Mouse (Mus musculus): ENCODE measurements around the gene Tbc1d5. TPM values are rescaled to one million over a fixed set of nuclear protein-coding genes. Genes with fewer than 3 reads are reported as not detected.

Tbc1d5 gene
- total and polyA plus RNA-seq, 3 experiments: 6.6 to 13.9 (median 7.7) TPM

GRCm38 (mm10) chr17:51003179-51003578, 176.0 kb downstream of the Tbc1d5 start:
- H3K36me3 ChIP-seq (replicated peaks in 1 of 2; ENCODE audit: control insufficient read depth in 1 of 2, insufficient read depth in 1 of 2, low read length in 1 of 2): no peaks in the 10 kb centered on the region
- H3K4me2 ChIP-seq (ENCODE audit: insufficient read depth, low read depth, poor library complexity, severe bottlenecking): no peak overlapping the region
- H3K4me1 ChIP-seq (ENCODE audit: control insufficient read depth in 1 of 2, insufficient read depth in 2 of 2): peaks cover 0 to 9% of the 10 kb centered on the region in 2 experiments; a peak in 2 of 4 replicates
- no peak overlapping the region for H3K9ac ChIP-seq (ENCODE audit: insufficient read depth, low read depth)
- H3K79me2 ChIP-seq (replicated peaks; ENCODE audit: control insufficient read depth, extremely low read depth, insufficient read depth, poor library complexity, severe bottlenecking): no peaks in the 10 kb centered on the region
- no peak overlapping the region for H3K4me3 ChIP-seq (replicated peaks in 1 of 3; ENCODE audit: low read depth in 2 of 3, low read length in 2 of 3, poor library complexity in 1 of 3)
- no peak for TF ChIP-seq SMC3 (IDR thresholded peaks at IDR 0.05; ENCODE audit: low read depth, low read length)
- TF ChIP-seq ETS1 (conservative IDR thresholded peaks at IDR 0.05; ENCODE audit: low read depth, low read length): no peak
- in situ Hi-C loops (cut with MboI; ENCODE audit: low pct_ligation_motif_present, low pct_unique_long_range_greater_than_20kb, low sequenced_read_pairs) (no loop called here), dilution Hi-C loops (cut with MboI; ENCODE audit: extremely low pct_ligation_motif_present, extremely low pct_unique_long_range_greater_than_20kb, low sequenced_read_pairs) (no loop called here)
- H3K27ac ChIP-seq (ENCODE audit: insufficient read depth, low read depth): no peak overlapping the region
- DNase-seq (ENCODE audit: extremely low read depth): no peak
- H3K9me3 ChIP-seq (replicated peaks; ENCODE audit: low read length): no peaks in the 10 kb centered on the region
- H3K27me3 ChIP-seq (replicated peaks): no peaks in the 10 kb centered on the region

- Histone ChIP-seq H3K9me3 (replicated peaks; ENCODE audit: low read length) (no peaks in the 10 kb centered on the region), H3K4me1 (ENCODE audit: control insufficient read depth in 1 of 2, insufficient read depth in 2 of 2) (peaks cover 4 to 48% of the 10 kb centered on the region in 2 experiments; a peak in 3 of 4 replicates), H3K27me3 (replicated peaks) (no peaks in the 10 kb centered on the region), H3K36me3 (replicated peaks in 1 of 2; ENCODE audit: control insufficient read depth in 1 of 2, insufficient read depth in 1 of 2, low read length in 1 of 2) (no peaks in the 10 kb centered on the region), H3K27ac (ENCODE audit: insufficient read depth, low read depth) (no peak overlapping the region), H3K79me2 (replicated peaks; ENCODE audit: control insufficient read depth, extremely low read depth, insufficient read depth, poor library complexity, severe bottlenecking) (no peaks in the 10 kb centered on the region), H3K4me2 (ENCODE audit: insufficient read depth, low read depth, poor library complexity, severe bottlenecking) (no peak overlapping the region), H3K9ac (ENCODE audit: insufficient read depth, low read depth) (no peak overlapping the region), H3K4me3 (replicated peaks in 1 of 3; ENCODE audit: low read depth in 2 of 3, low read length in 2 of 3, poor library complexity in 1 of 3) (no peak overlapping the region)
- no peak for TF ChIP-seq HCFC1 (IDR thresholded peaks at IDR 0.05; ENCODE audit: low read depth, low read length)
- TF ChIP-seq BHLHE40 (IDR thresholded peaks at IDR 0.05; ENCODE audit: low read depth, low read length): peak; percentile 49
- TF ChIP-seq MEF2A (IDR thresholded peaks at IDR 0.05; ENCODE audit: borderline replicate concordance, low read depth, low read length): 0 out of 2 replicates have a peak, but pooled peaks have one; percentile 15
- TF ChIP-seq MAFK (IDR thresholded peaks at IDR 0.05; ENCODE audit: insufficient replicate concordance, low read length): peak; percentile 97
- TF ChIP-seq ETS1 (conservative IDR thresholded peaks at IDR 0.05; ENCODE audit: low read depth, low read length): peak; percentile 23; the same call in 1 of the 2 replicates
- no peak for TF ChIP-seq POLR2AphosphoS2 (IDR thresholded peaks at IDR 0.05; ENCODE audit: low read depth, low read length)
- peak; percentile 53; the same call in 1 of the 2 replicates for TF ChIP-seq JUND (conservative IDR thresholded peaks at IDR 0.05; ENCODE audit: low read depth, low read length)
- TF ChIP-seq TCF12 (IDR thresholded peaks at IDR 0.05; ENCODE audit: low read depth, low read length): 0 out of 2 replicates have a peak, but pooled peaks have one; percentile 26
- TF ChIP-seq EP300 (IDR thresholded peaks at IDR 0.05; ENCODE audit: low read length): peak; percentile 90
- no peak for TF ChIP-seq PAX5 (IDR thresholded peaks at IDR 0.05; ENCODE audit: low read length)
- peak; percentile 78; the same call in 1 of the 2 replicates for TF ChIP-seq IRF4 (IDR thresholded peaks at IDR 0.05; ENCODE audit: low read depth, low read length)
- no peak for TF ChIP-seq NRF1 (IDR thresholded peaks at IDR 0.05; ENCODE audit: low read depth, low read length)
- TF ChIP-seq CHD2 (IDR thresholded peaks at IDR 0.05; ENCODE audit: low read length): no peak
- peak; percentile 65; the same call in 1 of the 2 replicates for TF ChIP-seq MXI1 (IDR thresholded peaks at IDR 0.05; ENCODE audit: low read depth, low read length)
- DNase-seq (ENCODE audit: extremely low read depth): peak; percentile 60
- dilution Hi-C loops (cut with MboI; ENCODE audit: extremely low pct_ligation_motif_present, extremely low pct_unique_long_range_greater_than_20kb, low sequenced_read_pairs) (no loop called here), in situ Hi-C loops (cut with MboI; ENCODE audit: low pct_ligation_motif_present, low pct_unique_long_range_greater_than_20kb, low sequenced_read_pairs) (loop anchor here (25.0 kb wide), 1 partner anchor 289 kb away; no protein-coding TSS in a partner anchor)
These were observed 180.9 kb downstream of the Tbc1d5 start for GRCm38 (mm10) chr17:50998216-50998615.
